Mouse (Mus musculus) kidney, postnatal 10 days (tissue): Measurements from ENCODE around the gene Sfxn2.

Source experiments
- DNase-seq: peaks from one replicate; pipeline ENCODE4 v3.0.0; 2021; ENCODE audit warnings: mixed read lengths

Sfxn2 gene

DNA sequence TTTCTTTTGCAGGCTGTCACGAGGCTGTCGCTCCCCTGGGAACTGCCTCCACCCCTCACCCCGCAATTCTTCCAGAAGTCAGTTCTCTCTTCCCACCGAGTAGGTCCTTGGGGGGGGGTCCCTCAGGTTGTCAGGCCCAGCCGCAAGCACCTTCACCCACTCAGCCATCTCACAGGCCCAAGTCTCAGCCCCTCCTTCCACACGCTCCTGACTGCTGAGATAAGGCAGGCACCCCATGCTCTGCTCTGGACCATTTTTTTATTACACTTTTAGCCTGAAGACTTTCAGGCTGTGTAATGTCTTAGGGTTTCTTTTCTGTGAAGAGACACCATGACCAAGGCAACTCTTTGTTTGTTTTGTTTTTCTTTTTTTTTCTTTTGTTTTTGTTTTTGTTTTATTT, 64.4 kb downstream of the Sfxn2 start:
- no peak for DNase-seq

- no peak for DNase-seq
Observed at GRCm38 (mm10) chr19:46639053-46639452, 65.9 kb downstream of the Sfxn2 start.

GRCm38 (mm10) chr19:46639496-46639895, 66.3 kb downstream of the Sfxn2 start:
- DNase-seq: peak; percentile 59

- DNase-seq: no peak
Observed at GRCm38 (mm10) chr19:46640780-46641179, 67.6 kb downstream of the Sfxn2 start.

GRCm38 (mm10) chr19:46641420-46642085, 68.4 kb downstream of the Sfxn2 start:
- DNase-seq: peak; percentile 87

DNA sequence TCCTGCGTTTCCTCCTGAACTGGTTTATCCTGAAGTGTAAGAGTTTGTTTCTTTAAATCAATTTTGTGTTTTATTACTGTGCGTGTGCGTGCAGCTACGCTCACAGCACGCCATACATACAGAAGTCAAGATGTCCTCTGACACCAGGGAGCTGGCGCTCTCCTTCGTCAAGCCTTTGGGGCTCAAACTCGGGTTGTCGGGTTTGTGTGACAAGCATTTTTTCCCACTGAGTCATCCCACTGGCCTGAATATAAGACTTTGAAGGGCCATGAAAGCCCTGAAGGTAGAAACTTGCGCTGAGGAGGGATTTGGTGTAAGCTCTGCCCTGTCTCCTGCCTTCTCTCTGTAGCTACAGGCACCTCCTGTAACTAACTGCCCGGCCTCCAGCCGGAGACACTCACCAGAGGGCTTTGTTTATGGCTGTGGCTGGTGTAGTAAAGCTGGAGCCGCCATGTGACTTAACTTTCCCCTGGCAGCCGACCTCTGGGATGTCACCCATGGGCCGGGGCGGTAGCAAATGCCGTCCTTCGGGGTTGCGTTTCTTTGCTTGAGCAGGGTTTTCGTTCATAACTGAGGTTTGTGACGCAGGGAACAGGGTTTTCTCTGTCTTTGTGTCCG, 69.1 kb downstream of the Sfxn2 start:
- peak; percentile 42 for DNase-seq

GRCm38 (mm10) chr19:46643236-46643635, 70.1 kb downstream of the Sfxn2 start:
- DNase-seq: no peak

- DNase-seq: peak; percentile 36
Observed at GRCm38 (mm10) chr19:46644343-46644792, 71.2 kb downstream of the Sfxn2 start.

- DNase-seq: peak; percentile 74
Observed at GRCm38 (mm10) chr19:46644793-46645602, 71.8 kb downstream of the Sfxn2 start.

- peak; percentile 34 for DNase-seq
Observed at GRCm38 (mm10) chr19:46646041-46646481, 72.9 kb downstream of the Sfxn2 start.

DNA sequence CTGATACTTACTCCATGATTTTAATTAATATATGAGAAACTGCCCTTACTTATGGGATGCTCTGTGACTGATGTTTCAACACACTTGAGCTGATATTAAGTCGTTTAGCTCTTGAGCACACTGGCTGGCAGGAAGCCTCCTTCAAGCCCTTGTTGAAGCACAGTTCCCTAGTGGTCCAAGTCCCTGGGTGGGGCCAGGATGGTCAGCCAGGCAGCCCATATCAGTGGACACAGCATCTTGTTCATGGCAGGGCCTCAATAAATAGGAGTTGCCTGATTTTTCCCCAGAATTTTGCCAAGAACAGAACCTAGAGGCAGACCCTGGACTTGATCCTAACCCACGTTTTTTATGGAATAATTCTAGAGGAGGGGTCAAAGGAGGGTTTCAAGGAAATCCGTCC, 74.1 kb downstream of the Sfxn2 start:
- peak; percentile 48 for DNase-seq
